Mouse (Mus musculus): ENCODE measurements around the gene Abhd14a. TPM values are rescaled to one million over a fixed set of nuclear protein-coding genes. Genes with fewer than 3 reads are reported as not detected.
A peak's percentile ranks its signal among the peaks of the same experiment; 100 is the strongest.

Gene Abhd14a
- polyA plus RNA-seq, 2 experiments = 14.3 to 16.4 TPM

GRCm38 (mm10) chr9:106471892-106472291 lies 24.4 kb upstream of the Abhd14a start:
- Histone ChIP-seq H3K4me3 (ENCODE audit: insufficient read depth in 1 of 2, low read depth in 2 of 2, low read length in 2 of 2) (no peak overlapping the region), H3K27me3 (ENCODE audit: control insufficient read depth, insufficient read depth, low read length) (no peaks in the 10 kb centered on the region), H3K36me3 (replicated peaks; ENCODE audit: control insufficient read depth, insufficient read depth, low read depth) (no peaks in the 10 kb centered on the region), H3K9me3 (ENCODE audit: control insufficient read depth, low read length) (no peaks in the 10 kb centered on the region), H3K9ac (replicated peaks) (no peak overlapping the region), H3K27ac (no peak overlapping the region), H3K4me1 (replicated peaks; ENCODE audit: control insufficient read depth in 2 of 2, insufficient read depth in 2 of 2, low read length in 1 of 2) (peaks cover 0 to 4% of the 10 kb centered on the region in 2 experiments; a peak in 2 of 4 replicates), H3K4me2 (ENCODE audit: low read depth) (0 out of 2 replicates have a peak overlapping the region, but pooled peaks have one; percentile 6)
- WGBS (ENCODE audit: insufficient replicate concordance) = 51% methylated on average over 5 of the region's 5 CpGs
- ATAC-seq (ENCODE audit: insufficient read depth) = no peak
- DNase-seq (ENCODE audit: low read depth in 3 of 3, low spot score in 3 of 3) = no peak
- no peak for TF ChIP-seq EP300 (IDR thresholded peaks at IDR 0.05; ENCODE audit: low read depth)
- no peak for TF ChIP-seq CTCF (IDR thresholded peaks at IDR 0.05; ENCODE audit: low read depth)

DNA sequence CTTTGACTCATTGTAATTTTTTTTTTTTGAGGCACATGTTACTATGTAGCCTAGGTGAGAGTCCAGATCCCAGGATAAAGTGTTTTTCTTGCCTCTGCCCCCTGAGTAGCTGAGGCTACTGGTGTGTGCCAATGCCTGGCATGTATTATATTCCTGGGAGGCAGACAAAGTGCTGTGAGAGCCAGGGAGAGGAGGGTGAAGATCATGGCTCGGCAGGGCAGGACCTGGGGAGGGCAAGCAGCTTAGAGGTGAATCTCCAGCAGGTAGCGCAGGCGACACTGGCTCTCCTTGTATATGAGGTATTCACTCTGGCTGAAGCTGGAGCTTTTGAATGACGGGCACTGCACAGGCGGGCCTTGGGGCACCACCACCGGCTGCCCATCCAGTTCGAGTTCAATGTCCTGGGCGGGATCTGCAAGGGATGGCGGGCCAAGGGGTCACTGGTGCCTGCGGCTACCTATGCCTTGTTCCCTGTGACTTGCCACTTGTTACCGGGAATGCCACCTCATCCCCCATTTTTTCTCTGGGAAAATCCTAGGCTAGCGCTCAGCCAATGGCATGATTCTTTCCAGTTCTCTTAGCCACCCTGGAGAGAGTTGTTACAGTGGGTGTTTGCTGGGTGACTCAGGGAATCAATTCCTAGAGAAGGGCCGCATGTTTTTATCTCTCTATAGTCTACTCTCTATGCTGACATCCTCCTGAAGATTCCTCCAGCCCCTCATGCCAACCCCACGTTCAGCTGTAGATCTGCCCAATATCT lies 23.7 kb upstream of the Abhd14a start:
- Histone ChIP-seq H3K4me3 (ENCODE audit: insufficient read depth in 1 of 2, low read depth in 2 of 2, low read length in 2 of 2) (no peak overlapping the region), H3K9ac (replicated peaks) (no peak overlapping the region), H3K27me3 (ENCODE audit: control insufficient read depth, insufficient read depth, low read length) (peaks cover under 1% of the 10 kb centered on the region), H3K4me1 (replicated peaks; ENCODE audit: control insufficient read depth in 2 of 2, insufficient read depth in 2 of 2, low read length in 1 of 2) (peaks cover 0 to under 1% of the 10 kb centered on the region in 2 experiments; a peak in 1 of 4 replicates), H3K36me3 (replicated peaks; ENCODE audit: control insufficient read depth, insufficient read depth, low read depth) (no peaks in the 10 kb centered on the region), H3K9me3 (ENCODE audit: control insufficient read depth, low read length) (no peaks in the 10 kb centered on the region), H3K4me2 (ENCODE audit: low read depth) (0 out of 2 replicates have a peak overlapping the region, but pooled peaks have one; percentile 6), H3K27ac (no peak overlapping the region)
- TF ChIP-seq CTCF (IDR thresholded peaks at IDR 0.05; ENCODE audit: low read depth) = no peak
- no peak for TF ChIP-seq EP300 (IDR thresholded peaks at IDR 0.05; ENCODE audit: low read depth)
- DNase-seq (ENCODE audit: low read depth in 3 of 3, low spot score in 3 of 3) (no peak), ATAC-seq (ENCODE audit: insufficient read depth) (no peak)
- WGBS (ENCODE audit: insufficient replicate concordance) = 63% methylated on average over 14 of the region's 14 CpGs

DNA sequence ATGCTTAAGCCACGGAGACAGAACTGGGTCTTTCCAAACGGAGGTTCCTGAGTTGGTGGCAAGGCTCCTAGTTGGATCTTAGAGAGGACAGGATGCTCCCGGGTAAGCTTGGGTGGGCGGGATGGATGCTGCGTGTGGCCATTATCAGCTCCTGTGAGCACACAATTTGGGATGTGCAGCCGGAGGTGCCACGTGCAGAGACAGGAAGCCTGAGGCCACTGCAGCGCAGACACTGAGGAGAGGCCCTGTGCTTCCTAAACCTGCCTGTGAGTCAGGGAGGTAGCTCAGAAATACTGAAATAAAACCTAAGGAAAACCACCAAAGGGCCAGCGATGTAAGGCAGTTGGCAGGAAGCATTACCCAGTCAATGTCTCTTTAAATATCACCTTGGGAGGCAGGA lies 22.3 kb upstream of the Abhd14a start:
- Histone ChIP-seq H3K27ac (no peak overlapping the region), H3K9me3 (ENCODE audit: control insufficient read depth, low read length) (no peaks in the 10 kb centered on the region), H3K36me3 (replicated peaks; ENCODE audit: control insufficient read depth, insufficient read depth, low read depth) (no peaks in the 10 kb centered on the region), H3K4me3 (ENCODE audit: insufficient read depth in 1 of 2, low read depth in 2 of 2, low read length in 2 of 2) (no peak overlapping the region), H3K4me2 (ENCODE audit: low read depth) (no peak overlapping the region), H3K4me1 (replicated peaks; ENCODE audit: control insufficient read depth in 2 of 2, insufficient read depth in 2 of 2, low read length in 1 of 2) (no peaks in the 10 kb centered on the region), H3K27me3 (ENCODE audit: control insufficient read depth, insufficient read depth, low read length) (peaks cover 15% of the 10 kb centered on the region), H3K9ac (replicated peaks) (no peak overlapping the region)
- ATAC-seq (ENCODE audit: insufficient read depth) (no peak), DNase-seq (ENCODE audit: low read depth in 3 of 3, low spot score in 3 of 3) (no peak)
- WGBS (ENCODE audit: insufficient replicate concordance) = 35% methylated on average over 9 of the region's 9 CpGs
- TF ChIP-seq CTCF (IDR thresholded peaks at IDR 0.05; ENCODE audit: low read depth) (no peak), EP300 (IDR thresholded peaks at IDR 0.05; ENCODE audit: low read depth) (no peak)

GRCm38 (mm10) chr9:106469317-106469716 lies 21.8 kb upstream of the Abhd14a start:
- WGBS (ENCODE audit: insufficient replicate concordance) = 31% methylated on average over 6 of the region's 6 CpGs

DNA sequence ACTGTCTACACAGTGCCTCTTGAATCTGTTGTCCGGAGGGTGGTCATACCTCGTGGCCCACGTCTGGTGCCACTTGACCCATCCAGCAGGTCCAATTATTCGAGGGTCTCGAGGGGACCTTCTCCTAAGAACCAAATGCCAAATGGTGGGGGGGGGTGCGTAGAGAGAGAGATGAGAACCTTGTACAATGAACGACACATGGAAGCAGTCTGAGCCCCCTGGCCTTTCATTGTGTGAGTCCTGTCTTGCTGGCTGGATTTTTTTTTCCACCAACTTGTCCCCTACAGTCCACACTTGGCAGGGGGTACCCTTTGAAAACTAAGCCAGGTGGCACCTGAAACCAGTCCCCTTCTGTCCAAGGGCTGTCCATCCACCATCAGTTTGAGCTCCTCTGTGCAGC lies 20.3 kb upstream of the Abhd14a start:
- Histone ChIP-seq H3K9me3 (ENCODE audit: control insufficient read depth, low read length) (no peaks in the 10 kb centered on the region), H3K27ac (no peak overlapping the region), H3K36me3 (replicated peaks; ENCODE audit: control insufficient read depth, insufficient read depth, low read depth) (no peaks in the 10 kb centered on the region), H3K9ac (replicated peaks) (no peak overlapping the region), H3K4me1 (replicated peaks; ENCODE audit: control insufficient read depth in 2 of 2, insufficient read depth in 2 of 2, low read length in 1 of 2) (no peaks in the 10 kb centered on the region), H3K27me3 (ENCODE audit: control insufficient read depth, insufficient read depth, low read length) (peaks cover 20% of the 10 kb centered on the region), H3K4me3 (ENCODE audit: insufficient read depth in 1 of 2, low read depth in 2 of 2, low read length in 2 of 2) (no peak overlapping the region), H3K4me2 (ENCODE audit: low read depth) (no peak overlapping the region)
- WGBS (ENCODE audit: insufficient replicate concordance) = 68% methylated on average over 7 of the region's 7 CpGs
- no peak for ATAC-seq (ENCODE audit: insufficient read depth)
- no peak for TF ChIP-seq EP300 (IDR thresholded peaks at IDR 0.05; ENCODE audit: low read depth)
- TF ChIP-seq CTCF (IDR thresholded peaks at IDR 0.05; ENCODE audit: low read depth) = no peak
- no peak for DNase-seq (ENCODE audit: low read depth in 3 of 3, low spot score in 3 of 3)

More at GRCm38 (mm10) chr9:106469317-106469716, 21.8 kb upstream of the Abhd14a start:
- no peak overlapping the region for H3K9ac ChIP-seq (replicated peaks)
- H3K9me3 ChIP-seq (ENCODE audit: control insufficient read depth, low read length) = no peaks in the 10 kb centered on the region
- DNase-seq (ENCODE audit: low read depth in 3 of 3, low spot score in 3 of 3) = no peak
- H3K4me1 ChIP-seq (replicated peaks; ENCODE audit: control insufficient read depth in 2 of 2, insufficient read depth in 2 of 2, low read length in 1 of 2) = no peaks in the 10 kb centered on the region
- no peak overlapping the region for H3K27ac ChIP-seq
- H3K36me3 ChIP-seq (replicated peaks; ENCODE audit: control insufficient read depth, insufficient read depth, low read depth) = no peaks in the 10 kb centered on the region
- no peak overlapping the region for H3K4me3 ChIP-seq (ENCODE audit: insufficient read depth in 1 of 2, low read depth in 2 of 2, low read length in 2 of 2)
- H3K27me3 ChIP-seq (ENCODE audit: control insufficient read depth, insufficient read depth, low read length) = peaks cover 19% of the 10 kb centered on the region
- H3K4me2 ChIP-seq (ENCODE audit: low read depth) = no peak overlapping the region
- TF ChIP-seq EP300 (IDR thresholded peaks at IDR 0.05; ENCODE audit: low read depth) (no peak), CTCF (IDR thresholded peaks at IDR 0.05; ENCODE audit: low read depth) (0 out of 2 replicates have a peak, but pooled peaks have one; percentile 13)
- ATAC-seq (ENCODE audit: insufficient read depth) = no peak
